Mouse (Mus musculus) mouse embryonic stem cell (cell line): Measurements from ENCODE around the gene Lrba.

Source experiments
- in situ Hi-C, 2 experiments: fragments of 300-500 bp; cut with MboI; formaldehyde crosslinking; loops; 1 replicate in 1 of 2; 3 replicates in 1 of 2; pipeline ENCODE4 v1.14.3; 2019 to 2020; ENCODE audit warnings: low sequenced_read_pairs in 2 of 2, low pct_unique_long_range_greater_than_20kb in 1 of 2, mixed read lengths in 1 of 2; ENCODE audit not compliant: unreplicated experiment in 1 of 2

Gene Lrba

DNA sequence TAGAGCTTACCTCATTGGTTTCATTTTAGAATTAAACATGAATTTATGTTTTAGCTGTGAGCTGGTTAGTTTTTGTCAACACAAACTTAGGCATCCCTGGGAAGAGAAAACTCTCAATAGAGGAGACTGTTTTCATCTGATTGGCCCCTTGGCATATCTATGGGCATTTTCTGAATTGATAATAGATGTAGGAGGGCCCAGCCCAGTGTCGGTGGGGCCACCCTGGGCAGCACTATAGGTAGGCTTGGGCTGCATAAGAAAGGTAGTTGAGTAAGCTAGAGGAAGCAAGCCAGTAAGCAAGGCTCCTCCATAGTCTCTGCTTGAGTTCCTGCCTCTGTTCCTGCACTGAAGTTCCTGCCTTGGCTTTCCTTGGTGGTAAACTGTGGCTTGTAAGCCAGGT, 26.7 kb downstream of the Lrba start:
- in situ Hi-C loops: no loop called here

DNA sequence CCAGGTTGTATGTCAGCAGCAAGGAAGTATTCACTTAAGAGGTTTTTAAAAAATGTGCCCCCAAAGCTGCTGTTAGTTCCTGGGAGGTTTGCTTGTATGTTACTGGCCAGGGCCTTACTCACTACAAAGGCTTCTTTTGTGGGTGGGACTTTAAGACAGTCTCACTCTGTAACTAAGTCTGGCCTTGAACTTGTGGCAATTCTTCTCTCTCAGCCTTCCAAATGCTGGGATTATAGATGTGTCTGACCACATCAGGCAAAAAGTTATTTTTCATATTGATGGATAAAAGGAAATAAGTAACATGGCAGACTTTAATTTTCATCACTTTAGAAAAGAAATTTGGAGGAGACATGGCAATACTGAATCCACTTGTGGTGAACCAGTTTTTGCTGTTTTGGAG, 28.1 kb downstream of the Lrba start:
- in situ Hi-C loops: no loop called here

DNA sequence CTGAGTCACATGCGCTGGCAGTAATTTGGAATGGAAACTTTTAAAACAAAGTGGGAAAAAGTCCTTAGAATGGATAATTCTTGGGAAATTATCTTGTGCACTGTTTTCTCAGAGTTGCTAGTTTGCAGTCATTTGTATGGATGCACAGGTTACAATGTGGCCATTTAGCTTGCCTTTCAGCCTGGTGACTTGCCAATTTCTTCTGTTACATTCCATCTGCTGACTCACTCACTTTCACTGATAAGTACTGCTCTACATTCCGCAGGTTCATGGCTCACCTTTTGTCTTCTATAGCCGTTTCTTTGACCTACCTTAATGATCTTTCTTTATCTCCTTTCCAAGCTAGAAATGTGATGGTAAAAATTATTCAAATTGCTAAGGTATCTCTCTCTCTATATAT, 28.6 kb downstream of the Lrba start:
- in situ Hi-C loops: no loop called here

DNA sequence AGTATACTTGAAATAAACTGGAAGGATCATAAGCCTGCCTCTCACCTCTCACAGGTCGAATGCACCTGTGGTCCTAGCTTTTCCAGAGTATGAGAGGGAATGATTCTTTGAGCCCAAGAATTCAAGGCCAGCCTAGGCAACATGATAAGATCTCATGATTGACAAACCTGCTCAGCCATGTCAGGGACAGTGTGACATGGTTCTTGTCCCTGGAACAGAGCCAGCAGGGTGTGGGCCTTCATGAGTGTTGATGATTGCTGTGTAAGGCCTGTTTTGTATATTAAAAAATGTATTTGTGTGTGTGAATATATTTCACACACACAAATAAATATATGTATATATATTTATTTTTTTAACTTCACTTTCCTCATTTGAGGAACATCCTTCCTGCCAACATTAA, 29.3 kb downstream of the Lrba start:
- in situ Hi-C loops: no loop called here

DNA sequence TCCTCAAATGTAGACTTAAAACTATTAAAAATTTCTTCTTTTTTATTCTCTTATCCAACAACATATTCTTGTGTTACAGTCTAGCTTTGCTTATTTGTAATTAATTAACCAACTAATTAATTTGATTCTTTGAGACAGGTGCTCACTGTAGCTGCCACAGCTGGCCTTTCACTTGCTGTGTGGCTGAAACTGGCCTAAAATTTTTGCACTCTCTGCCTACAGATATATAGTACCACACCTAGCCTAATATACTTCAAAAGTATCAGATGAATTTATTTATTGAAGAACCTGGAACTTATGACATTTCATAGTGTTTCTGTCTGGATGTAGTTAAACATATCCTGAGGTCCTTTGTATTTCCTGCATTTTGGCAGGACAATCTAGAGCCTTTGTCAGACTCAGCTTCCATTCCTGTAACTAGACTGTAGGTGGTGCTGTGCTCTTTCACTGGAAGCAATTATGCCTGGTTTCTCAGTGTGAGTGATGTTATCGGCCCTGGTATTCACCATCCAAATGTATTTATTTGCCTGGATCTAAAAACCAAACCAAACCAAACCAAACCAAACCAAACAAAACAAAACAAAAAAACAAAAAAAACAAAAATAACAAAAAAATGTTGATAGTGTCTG, 43.7 kb downstream of the Lrba start:
- in situ Hi-C loops: no loop called here

DNA sequence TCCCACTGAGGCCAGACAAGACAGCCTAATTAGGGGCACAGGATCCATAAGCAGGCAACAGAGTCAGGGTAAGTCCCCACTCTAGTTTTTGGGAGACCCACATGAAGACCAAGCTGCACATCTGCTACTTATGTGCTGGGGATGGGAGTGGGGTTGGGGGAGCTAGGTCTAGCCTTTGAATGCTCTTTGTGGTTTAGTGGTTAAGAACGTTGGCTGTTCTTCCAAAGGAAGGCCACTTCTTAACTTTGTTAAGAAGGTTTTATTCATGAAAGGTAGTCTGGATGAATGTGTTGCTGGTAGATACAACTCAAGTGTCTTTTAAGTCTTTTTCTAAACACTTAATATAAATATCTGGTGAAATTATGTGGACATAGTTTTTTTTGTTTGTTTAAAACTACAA, 51.2 kb downstream of the Lrba start:
- in situ Hi-C loops: no loop called here

DNA sequence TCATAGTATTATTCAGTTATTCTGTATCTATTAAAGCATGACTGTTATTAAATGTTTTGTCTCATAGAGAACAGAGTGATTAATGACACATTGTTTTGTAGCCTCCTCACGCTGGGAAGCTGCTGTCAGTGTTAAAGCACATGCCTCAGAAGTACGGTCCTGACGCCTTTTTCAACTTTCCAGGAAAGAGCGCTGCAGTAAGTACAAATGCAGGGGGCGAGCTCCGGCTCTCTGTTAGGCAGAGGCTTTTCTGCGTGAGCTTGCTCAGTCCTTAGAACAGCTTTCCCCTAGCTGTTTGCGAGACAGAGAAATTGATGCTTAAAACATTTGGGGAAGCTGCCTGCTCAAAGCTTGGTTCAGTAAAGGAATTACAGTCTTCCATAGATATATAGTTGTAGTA, 66.8 kb downstream of the Lrba start:
- in situ Hi-C loops: no loop called here

DNA sequence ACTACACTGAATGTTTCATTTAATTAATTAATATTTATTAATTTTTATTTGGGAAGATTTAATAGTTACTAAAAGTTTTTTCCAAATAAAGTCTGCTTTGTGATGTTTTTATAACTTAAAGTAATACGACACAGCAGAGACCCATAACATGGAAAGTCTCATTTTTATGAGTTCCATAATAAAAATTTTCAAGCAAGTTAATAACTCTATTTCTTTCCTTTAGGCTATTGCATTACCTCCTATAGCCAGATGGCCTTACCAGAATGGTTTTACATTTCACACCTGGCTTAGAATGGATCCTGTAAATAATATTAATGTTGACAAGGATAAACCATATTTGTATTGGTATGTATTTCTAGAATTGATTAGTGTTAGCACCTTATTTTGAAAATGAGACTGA, 70.4 kb downstream of the Lrba start:
- in situ Hi-C loops: no loop called here

DNA sequence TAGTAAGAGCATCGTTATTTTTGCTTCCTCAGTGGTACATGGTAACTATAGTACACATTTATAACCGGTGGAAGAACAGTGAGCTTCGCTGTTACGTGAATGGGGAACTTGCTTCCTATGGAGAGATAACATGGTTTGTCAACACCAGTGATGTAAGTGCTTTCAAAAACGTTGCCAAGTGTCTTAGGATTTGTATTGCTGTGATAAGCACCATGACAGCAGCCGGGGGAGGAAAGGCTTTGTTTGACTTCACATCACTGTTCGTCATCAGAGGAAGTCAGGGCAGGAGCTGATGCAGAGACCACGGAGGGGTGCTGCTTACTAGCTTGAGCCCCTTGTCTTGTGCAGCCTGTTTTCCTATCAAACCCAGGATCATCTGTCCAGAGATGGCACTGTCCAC, 71.7 kb downstream of the Lrba start:
- in situ Hi-C loops: no loop called here

DNA sequence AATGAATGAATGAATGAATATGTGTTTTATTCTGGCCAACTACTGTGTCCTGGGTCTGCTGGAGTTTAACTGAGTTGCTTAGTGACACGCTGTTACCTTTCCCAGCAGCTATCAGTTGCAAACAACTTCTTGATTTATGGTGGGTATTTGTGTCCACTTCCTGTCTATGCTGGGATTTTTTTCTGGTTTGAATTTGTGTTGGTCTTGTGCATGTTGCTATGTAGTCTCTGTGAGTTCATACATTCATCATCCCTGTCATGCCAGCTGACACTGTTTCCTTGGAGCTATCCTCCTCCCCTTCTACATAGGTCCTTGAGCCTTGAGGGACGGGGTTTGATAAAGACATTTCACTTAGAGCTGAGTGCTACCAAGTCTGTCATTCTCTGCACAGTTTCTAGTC, 84.4 kb downstream of the Lrba start:
- in situ Hi-C loops: no loop called here

DNA sequence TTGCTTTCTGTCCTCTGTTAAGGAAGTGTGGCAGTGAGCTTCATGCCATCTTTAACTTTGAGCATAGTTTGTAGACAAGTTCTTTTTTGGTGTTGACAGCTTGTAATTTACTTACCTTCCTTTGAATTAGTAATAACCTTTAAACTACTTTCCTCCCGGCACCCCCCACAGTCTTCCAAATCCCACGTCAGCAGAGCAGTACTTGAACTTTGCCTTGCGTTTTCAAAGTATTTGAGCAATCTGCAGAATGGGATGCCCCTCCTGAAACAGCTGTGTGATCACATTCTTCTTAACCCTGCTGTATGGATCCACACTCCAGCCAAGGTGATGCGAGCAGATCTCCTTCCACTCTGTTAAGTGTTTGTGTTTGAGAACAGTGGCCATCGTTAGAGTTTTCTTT, 85.7 kb downstream of the Lrba start:
- in situ Hi-C loops: no loop called here

DNA sequence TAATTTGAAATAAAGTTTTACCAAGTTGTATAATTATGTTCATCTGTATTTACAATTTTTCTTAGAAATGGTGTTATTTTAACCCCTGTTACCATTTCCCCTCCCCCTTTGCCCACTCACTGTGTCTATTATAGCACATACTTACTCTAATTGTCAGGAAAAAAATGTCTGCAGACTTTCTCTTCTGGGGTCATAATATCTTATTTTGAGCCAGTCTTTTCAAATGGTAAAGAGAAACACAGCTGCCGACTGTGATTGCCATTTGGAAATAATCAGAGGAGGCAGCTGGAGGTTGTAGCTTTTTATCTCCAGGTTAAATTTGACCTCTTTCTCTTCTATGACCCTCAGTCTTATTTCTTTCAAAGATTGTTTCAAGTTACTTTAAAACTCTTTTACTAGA, 86.9 kb downstream of the Lrba start:
- in situ Hi-C loops: no loop called here

DNA sequence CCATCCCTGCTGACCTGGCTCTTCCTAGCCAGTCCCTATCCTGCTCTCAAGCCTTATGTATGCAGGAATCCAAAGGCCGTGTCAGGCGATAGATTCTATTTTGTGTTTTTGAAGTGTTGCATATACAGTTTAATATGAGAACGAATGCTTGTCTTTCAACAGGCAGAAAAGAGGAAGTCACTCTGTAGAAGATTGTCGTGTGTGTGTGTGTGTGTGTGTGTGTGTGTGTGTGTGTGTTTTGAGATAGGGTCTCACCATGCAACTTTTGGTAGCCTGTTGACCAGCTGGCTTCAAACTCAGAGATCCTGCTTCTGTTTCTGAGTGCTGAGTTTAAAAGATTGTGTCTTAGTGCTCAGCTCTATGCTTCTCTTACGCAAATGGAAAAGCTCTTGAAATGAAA, 93.2 kb downstream of the Lrba start:
- in situ Hi-C loops: no loop called here

DNA sequence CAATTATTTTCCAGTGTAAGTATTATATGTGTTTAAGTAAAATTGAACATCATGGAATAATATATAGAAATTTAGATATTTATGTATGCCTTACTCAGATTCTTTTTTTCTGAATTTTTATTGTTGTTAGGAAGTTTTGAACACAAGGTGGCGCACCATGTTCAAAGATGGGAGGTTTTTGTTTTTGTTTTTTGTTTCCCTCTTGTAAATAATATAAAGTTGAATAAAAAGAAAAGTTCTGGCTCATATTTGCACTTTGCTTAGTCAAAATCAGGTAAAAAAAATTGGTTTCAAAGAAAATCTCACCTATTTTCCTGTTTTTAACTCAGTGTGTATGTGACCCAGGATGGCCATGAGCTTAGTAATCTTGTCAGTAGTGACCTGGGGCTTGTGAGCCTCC, 104.1 kb downstream of the Lrba start:
- in situ Hi-C loops: no loop called here

DNA sequence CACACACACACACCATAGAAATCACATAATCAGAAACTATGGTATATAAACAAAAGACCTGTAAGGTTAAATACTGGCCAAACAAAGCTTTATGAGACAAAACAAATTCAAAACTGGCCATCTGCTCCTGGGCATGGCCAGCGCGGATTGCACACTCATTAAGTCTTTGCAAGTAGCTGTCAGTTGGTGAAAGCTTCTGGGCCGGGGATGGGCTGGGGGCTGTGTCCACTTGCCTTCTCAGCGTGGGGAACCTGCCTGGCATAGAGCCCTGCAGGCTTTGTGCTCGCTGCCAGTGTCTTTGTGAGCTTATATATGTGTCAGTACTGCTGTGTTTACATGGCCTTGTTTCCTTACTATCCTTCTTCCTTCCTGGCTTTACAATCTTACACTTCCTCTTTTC, 118.8 kb downstream of the Lrba start:
- in situ Hi-C loops: no loop called here

DNA sequence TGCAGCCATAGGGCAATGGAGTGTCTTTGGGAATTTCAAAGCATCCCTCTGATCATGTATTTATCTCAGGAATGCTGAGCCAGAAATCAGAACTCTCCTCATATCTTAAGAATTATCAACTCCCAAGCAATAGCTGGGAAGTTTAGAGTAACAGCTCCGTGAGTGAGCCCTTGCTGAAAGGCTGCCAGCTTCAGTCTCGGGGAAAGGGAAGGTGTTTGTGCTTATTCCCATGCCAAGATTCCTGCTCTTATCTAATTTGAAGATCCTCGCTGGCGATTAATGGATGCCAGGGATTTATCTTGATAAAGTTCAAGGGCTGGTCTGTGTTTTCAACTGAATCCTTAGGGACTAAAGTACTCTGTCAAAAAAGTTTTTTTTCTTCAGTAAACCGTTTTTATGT, 138.0 kb downstream of the Lrba start:
- in situ Hi-C loops: loop anchor here in 1 of 2 experiments (25.0 kb wide), 1 partner anchor 400 kb away; no protein-coding TSS in a partner anchor

DNA sequence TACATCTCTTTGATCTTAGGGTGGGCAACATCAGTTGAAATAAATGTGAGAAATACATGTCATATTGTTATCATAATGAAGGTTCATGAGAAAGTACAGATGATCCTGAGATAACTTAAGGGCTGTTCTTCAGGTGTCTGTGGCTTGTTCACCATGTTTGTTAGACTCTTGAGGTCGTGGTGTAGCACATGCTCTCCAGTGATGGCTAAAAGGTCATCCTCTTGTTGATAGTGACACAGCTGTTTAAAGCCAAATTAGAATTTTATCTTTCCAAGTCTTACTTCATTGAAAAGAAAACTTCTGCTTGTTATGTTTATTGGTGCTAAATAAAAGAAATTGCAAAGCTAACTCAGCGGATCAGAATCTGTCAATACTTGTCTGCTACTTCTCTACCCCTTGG, 147.0 kb downstream of the Lrba start:
- in situ Hi-C loops: loop anchor here in 1 of 2 experiments (25.0 kb wide), 1 partner anchor 391 kb away; no protein-coding TSS in a partner anchor

DNA sequence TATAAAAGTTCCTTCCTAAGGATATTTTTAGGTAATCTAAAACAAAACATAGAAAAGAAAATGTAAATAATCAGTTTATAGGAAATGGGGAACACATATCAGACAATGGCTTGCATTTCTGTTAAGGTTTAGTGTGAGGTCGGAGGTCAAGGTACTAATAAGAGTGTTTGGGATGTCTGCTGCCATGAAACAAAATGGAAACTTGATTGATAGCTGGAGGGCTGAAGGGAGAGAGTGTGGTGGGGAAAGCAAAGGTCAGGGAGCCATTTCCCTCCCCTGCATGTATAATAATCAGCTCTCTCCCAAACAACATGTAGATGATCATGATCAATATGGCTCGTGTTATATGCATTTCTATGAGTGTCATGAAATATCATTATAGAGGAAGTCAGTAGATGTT, 150.8 kb downstream of the Lrba start:
- in situ Hi-C loops: no loop called here

DNA sequence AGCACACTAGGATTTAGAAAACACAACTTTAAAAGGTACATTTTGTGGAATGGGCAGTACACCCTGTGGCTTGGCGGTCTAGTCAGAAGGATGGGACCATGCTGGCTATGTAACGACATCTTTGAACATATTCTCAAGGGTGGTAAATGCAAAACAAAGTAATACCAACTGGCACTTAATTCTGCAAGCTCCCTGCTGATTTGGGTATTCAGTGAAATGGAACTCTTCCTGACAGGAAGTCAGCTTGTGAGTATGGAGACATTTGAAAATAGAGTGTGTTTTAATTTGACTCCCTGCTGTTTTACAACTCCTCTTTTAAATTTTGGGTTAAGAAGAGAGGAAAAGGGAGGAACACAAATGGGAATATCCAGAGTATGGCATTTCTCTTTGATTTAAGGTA, 158.1 kb downstream of the Lrba start:
- in situ Hi-C loops: no loop called here

DNA sequence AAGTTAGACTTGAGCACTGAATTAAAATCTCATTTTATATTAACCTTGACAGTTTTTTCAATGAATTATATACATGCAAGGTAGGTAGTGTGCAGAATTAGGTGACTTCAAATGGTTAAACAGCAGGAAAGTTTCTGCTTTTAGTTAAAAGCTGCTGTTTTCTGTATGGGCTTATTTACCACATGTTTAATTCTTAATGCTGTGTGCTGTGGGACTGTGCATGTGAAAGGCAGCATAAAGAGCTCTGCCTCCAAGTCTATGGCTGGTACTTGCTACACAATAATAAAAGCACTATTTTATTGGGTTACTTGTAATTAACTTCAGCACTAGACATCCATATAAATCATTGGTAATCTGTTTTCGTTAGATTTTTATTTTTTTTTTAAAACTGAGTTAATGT, 160.6 kb downstream of the Lrba start:
- in situ Hi-C loops: no loop called here

DNA sequence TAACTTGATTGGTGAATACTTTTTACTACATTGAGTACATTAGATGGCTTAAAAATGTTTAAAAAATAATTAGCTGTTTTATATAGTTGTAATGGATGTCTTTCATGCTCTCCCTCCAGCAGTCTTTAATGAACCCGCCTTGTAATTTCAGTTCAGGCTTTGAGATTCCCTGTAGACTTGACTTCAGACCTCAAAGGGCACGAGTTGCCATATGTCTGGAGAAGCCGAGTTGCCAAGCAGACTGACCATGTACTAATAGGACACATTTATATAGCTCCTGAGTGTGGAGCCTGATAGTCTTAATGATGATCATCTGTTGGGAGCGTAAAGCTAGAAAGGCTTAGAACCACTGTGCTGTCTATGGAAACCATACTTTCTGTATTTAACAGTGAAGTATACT, 161.8 kb downstream of the Lrba start:
- in situ Hi-C loops: no loop called here
